Mouse (Mus musculus): ENCODE measurements around the gene Use1.

DNA sequence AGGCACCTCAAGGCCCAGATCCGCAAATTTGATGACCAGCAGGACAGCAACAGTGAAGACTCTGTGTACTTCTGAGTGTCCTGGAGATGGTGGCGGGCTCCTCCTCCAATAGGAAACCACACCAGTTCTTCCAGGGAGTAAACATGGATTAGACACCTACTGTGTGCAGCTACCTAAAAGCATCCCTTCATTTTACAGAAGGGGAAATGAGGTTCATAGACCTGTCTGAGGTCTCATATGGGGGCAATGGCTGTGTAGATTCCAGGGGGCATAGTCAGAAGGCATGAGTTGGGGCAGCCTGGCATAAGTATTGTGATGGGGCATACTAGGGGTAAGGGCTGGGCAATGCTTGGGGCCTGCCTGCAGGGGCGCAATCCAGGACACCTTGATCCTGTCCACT is 6.4 kb downstream of the Use1 start:
- no peak for TF ChIP-seq CTCF (IDR thresholded peaks at IDR 0.05; ENCODE audit: borderline replicate concordance, control insufficient read depth, extremely low read depth, insufficient read depth, low read length, poor library complexity)
- no peak for TF ChIP-seq POLR2A (IDR thresholded peaks at IDR 0.05; ENCODE audit: control insufficient read depth, extremely low read depth, insufficient read depth, low read length, poor library complexity)

Measured in thymus, adult 2 months (tissue).